Mouse (Mus musculus) gastrocnemius, postnatal 10 days (tissue): ENCODE data around the gene Gm26938. TPM values are rescaled to one million over a fixed set of nuclear protein-coding genes. Genes with fewer than 3 reads are reported as not detected.

Experiments
- DNase-seq: peaks from one replicate; pipeline ENCODE4 v3.0.0; 2021; ENCODE audit warnings: mixed read lengths
- microRNA-seq, 2 experiments: library from miRNA; unstranded; fragments of <30 nt; microRNA quantifications; one replicate each; pipeline ENCODE4 v1.2.0; 2021
- total RNA-seq, 2 experiments: library from RNA; stranded (reverse); gene quantifications; 2 replicates each; pipeline ENCODE4 v1.2.3; 2021

Gm26938 gene
- total RNA-seq, 2 experiments from 2014 or later = not detected

- DNase-seq = no peak
These were observed 32.7 kb downstream of the Gm26938 start for GRCm38 (mm10) chr5:139793338-139794089.

- no peak for DNase-seq
These were observed 33.3 kb downstream of the Gm26938 start for GRCm38 (mm10) chr5:139792966-139793337.

GRCm38 (mm10) chr5:139792159-139792775, 33.9 kb downstream of the Gm26938 start:
- no peak for DNase-seq

- DNase-seq = peak; percentile 99
These were observed 34.7 kb downstream of the Gm26938 start, which contains the start of gene Mafk for GRCm38 (mm10) chr5:139791227-139792158. Mafk (plus strand) TSS chr5:139791513.

- no peak for DNase-seq
These were observed 36.7 kb downstream of the Gm26938 start for GRCm38 (mm10) chr5:139789466-139789865.

GRCm38 (mm10) chr5:139781406-139781805, 44.8 kb downstream of the Gm26938 start:
- no peak for DNase-seq

- DNase-seq = no peak
These were observed 49.2 kb downstream of the Gm26938 start for GRCm38 (mm10) chr5:139776966-139777365.

GRCm38 (mm10) chr5:139775216-139775926, 50.8 kb downstream of the Gm26938 start, which contains the start of gene Ints1:
Ints1 (minus strand) TSS chr5:139775674.
- peak; percentile 97 for DNase-seq

- DNase-seq = no peak
These were observed 58.0 kb downstream of the Gm26938 start for GRCm38 (mm10) chr5:139768216-139768615.

GRCm38 (mm10) chr5:139764296-139764695, 61.9 kb downstream of the Gm26938 start:
- no peak for DNase-seq

- no peak for DNase-seq
These were observed 68.1 kb downstream of the Gm26938 start for GRCm38 (mm10) chr5:139758096-139758495.

Small RNA genes lying within 50 kb of the gene (microRNA-seq; reads per million reads assigned to microRNA genes)
- gene Mir7037 = 0 to 0.50 reads per million in 2 experiments

Other genes with a start within 250 kb of the Gm26938 start
- gene Micall2, start 90.1 kb downstream of the Gm26938 start, total RNA-seq = 1 to 10 TPM; 3.8 to 5.7 TPM
- 10 to 100 TPM; 36.4 to 36.7 TPM for gene Ints1, start 50.7 kb downstream of the Gm26938 start, total RNA-seq
- 1 to 10 TPM; 8.8 to 9.6 TPM for gene Mafk, start 34.9 kb downstream of the Gm26938 start, total RNA-seq
- gene Tmem184a, start 6.5 kb downstream of the Gm26938 start, total RNA-seq = under 1 TPM; 0.32 to 0.52 TPM
- 10 to 100 TPM in 1 of 2 experiments, 1 to 10 TPM in 1; 9.6 to 10.2 TPM for gene Psmg3, start 478 bp upstream of the Gm26938 start, total RNA-seq
- gene Elfn1, start 81.5 kb upstream of the Gm26938 start, total RNA-seq = 1 to 10 TPM in 1 of 2 experiments, under 1 TPM in 1; 0.99 to 1.0 TPM